Mouse (Mus musculus) neural tube, embryonic 15.5 days (tissue): Measurements from ENCODE around the gene Nup62. TPM values are rescaled to one million over a fixed set of nuclear protein-coding genes. Genes with fewer than 3 reads are reported as not detected.
A peak's percentile ranks its signal among the peaks of the same experiment; 100 is the strongest.

ENCODE experiments used
- ATAC-seq: fragments of 200-750 bp; cut with Nextera tagmentation; 2 replicates; pipeline ENCODE4 v1.8.0; 2017; ENCODE audit warnings: mild to moderate bottlenecking, moderate TSS enrichment, moderate library complexity; ENCODE audit not compliant: low FRiP score
- H3K27ac ChIP-seq: fragments of 300-500 bp; sonication (generic); replicated peaks from 2 replicates; pipeline ENCODE4 v1.5.1; 2015; ENCODE audit warnings: mild to moderate bottlenecking, inconsistent platforms
- H3K27me3 ChIP-seq: fragments of 300-500 bp; sonication (generic); replicated peaks from 2 replicates; pipeline ENCODE4 v1.6.1; 2015; ENCODE audit warnings: inconsistent platforms
- H3K36me3 ChIP-seq: fragments of 300-500 bp; sonication (generic); 2 replicates; pipeline ENCODE4 v1.6.1; 2015; ENCODE audit warnings: inconsistent platforms
- H3K4me1 ChIP-seq: fragments of 300-500 bp; sonication (generic); 2 replicates; pipeline ENCODE4 v1.6.1; 2015; ENCODE audit warnings: inconsistent platforms
- H3K4me2 ChIP-seq: fragments of 300-500 bp; sonication (generic); 2 replicates; pipeline ENCODE4 v1.6.1; 2015; ENCODE audit warnings: inconsistent platforms, mild to moderate bottlenecking, moderate library complexity
- H3K4me3 ChIP-seq: fragments of 300-500 bp; sonication (generic); replicated peaks from 2 replicates; pipeline ENCODE4 v1.5.1; 2015; ENCODE audit warnings: mild to moderate bottlenecking, inconsistent platforms
- H3K9ac ChIP-seq: fragments of 300-500 bp; sonication (generic); replicated peaks from 2 replicates; pipeline ENCODE4 v1.6.1; 2015; ENCODE audit warnings: mild to moderate bottlenecking, inconsistent platforms
- H3K9me3 ChIP-seq: fragments of 300-500 bp; sonication (generic); replicated peaks from 2 replicates; pipeline ENCODE4 v1.6.1; 2016; ENCODE audit warnings: inconsistent platforms
- WGBS: fragments of 180-500 bp; shearing (Covaris S2); methylation state at CpG from one replicate; pipeline ENCODE4 v1.1.7; 2015; ENCODE audit warnings: mixed read lengths; 5-methylcytosine and 5-hydroxymethylcytosine counted together
- polyA plus RNA-seq: library from polyadenylated mRNA; unstranded; fragments of >200 nt; fragmentation: Nextera tagmentation; extraction: Ambion mirVana; gene quantifications from 2 replicates; pipeline ENCODE4 v1.2.1, GENCODE M21; 2015

The Nup62 gene
- polyA plus RNA-seq, 1 experiment from 2014 or later, result 40.7 TPM

DNA sequence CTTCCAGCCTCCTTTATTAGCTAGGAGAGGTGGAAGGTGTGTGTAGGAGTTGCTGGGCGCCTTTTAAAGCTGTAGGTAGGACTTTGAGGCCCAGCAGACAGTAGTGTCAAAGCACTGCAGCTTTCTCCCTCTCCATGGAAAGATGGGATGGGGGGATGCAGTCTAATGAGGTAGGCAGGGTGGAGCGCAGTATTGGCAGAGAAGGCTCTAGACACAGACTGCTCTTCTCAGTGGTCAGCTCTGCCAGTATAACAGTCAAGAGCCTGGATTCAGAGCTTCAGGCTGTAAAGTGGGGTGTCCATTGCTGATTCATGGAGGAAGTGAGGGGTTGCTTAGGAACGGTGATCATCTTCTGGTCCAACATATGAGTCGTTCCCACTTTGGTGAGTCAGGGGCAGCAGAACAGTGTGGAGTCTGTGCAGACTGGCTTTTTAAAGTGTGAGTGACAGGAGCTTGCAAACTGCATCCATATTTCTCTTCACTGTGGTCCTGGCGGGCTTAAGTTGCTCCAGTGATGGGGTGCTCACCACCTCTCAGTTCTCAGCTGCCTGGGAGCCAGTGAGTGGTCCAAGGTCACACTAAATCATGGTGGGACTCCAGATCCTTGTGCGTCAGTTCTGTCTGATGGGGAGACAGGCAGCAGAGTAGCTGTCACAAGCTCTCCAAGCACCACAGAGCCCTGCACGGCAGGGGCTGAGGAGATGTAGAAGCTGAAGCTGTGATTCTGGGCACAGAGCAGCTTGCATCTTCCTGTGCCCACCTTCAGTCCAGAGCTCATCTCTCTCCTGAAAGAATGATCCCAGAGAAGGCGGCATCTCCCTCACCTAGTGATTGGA, 35.1 kb downstream of the Nup62 start:
- Histone ChIP-seq H3K27me3 (no peaks in the 10 kb centered on the region), H3K27ac (peak overlapping the region; percentile 100), H3K36me3 (peaks cover 19% of the 10 kb centered on the region), H3K9ac (peak overlapping the region; percentile 80), H3K4me1 (peaks cover 70% of the 10 kb centered on the region), H3K4me2 (peak overlapping the region; percentile 75), H3K4me3 (peak overlapping the region; percentile 82), H3K9me3 (no peaks in the 10 kb centered on the region)
- 84% methylated on average over 8 of the region's 8 CpGs for WGBS
- ATAC-seq, result no peak

DNA sequence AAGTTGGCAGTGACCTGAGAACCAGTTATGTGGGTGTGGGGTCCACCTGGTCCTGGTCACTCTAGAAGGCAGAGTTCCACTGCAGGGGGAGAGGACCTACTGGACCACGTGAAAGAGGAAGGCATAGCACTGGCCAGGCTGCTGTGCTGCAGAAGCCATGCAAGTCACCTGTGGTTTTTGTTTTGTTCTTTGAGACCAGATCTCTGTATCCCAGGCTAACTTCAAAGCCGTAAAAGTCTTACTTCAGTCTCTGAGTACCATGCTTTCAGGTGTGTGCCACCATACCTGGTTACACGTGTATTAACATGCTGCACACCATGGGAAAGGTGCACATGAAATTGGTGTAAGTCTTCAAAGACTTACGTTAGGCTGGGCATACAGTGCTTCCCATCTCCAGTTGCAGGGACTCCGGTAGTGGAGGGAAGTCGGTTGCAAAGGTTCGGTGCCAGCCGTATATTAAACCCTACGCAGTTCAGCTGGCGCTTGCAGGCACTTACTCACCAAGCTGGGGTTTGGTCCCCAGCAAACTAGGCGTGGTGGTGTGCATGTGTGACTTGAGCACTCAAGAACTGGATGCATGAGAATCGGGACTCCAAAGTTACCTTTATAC, 35.8 kb downstream of the Nup62 start:
- H3K27ac ChIP-seq, result no peak overlapping the region
- H3K9ac ChIP-seq, result no peak overlapping the region; the same call in 1 of the 2 replicates
- no peak for ATAC-seq
- H3K4me1 ChIP-seq, result peaks cover 73% of the 10 kb centered on the region
- H3K4me2 ChIP-seq, result 0 out of 2 replicates have a peak overlapping the region, but pooled peaks have one; percentile 75
- H3K4me3 ChIP-seq, result no peak overlapping the region
- H3K9me3 ChIP-seq, result no peaks in the 10 kb centered on the region
- H3K27me3 ChIP-seq, result no peaks in the 10 kb centered on the region
- WGBS, result 93% methylated on average over 12 of the region's 12 CpGs
- H3K36me3 ChIP-seq, result peaks cover 12% of the 10 kb centered on the region

DNA sequence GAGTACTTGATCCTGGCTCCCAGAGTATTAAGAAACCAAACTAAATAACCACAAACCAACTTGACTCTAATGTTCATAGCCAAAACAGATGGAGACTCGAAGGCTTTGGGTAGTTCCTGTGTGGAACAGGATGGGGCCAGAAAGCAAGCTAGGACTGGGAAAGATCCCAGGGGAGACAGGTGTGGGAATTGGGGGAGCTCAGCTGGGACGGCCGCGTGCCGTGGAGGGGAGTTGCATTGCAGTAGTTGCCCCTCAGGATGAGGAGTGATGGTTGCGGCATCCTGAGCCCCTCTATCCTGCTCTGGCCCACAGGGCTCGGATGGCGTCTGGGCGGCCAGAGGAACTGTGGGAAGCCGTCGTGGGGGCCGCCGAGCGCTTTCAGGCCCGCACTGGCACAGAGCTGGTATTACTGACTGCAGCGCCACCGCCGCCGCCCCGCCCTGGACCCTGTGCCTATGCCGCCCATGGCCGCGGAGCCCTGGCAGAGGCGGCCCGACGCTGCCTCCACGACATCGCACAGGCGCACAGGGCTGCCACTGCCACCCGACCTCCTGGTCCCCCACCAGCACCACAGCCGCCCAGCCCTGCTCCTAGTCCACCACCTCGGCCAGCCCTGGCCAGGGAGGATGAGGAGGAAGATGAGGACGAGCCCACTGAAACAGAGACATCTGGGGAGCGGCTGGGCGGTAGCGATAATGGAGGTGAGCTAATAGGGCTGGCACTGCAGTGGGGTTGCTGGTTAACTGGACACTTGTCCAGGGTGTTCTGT, 36.6 kb downstream of the Nup62 start:
- H3K27ac ChIP-seq, result no peak overlapping the region
- no peak overlapping the region; the same call in 1 of the 2 replicates for H3K4me3 ChIP-seq
- H3K36me3 ChIP-seq, result peaks cover 10% of the 10 kb centered on the region; the same call in 1 of the 2 replicates
- no peak overlapping the region for H3K9ac ChIP-seq
- no peaks in the 10 kb centered on the region for H3K9me3 ChIP-seq
- H3K4me1 ChIP-seq, result peaks cover 69% of the 10 kb centered on the region
- no peak overlapping the region for H3K4me2 ChIP-seq
- 93% methylated on average over 36 of the region's 36 CpGs for WGBS
- no peak for ATAC-seq
- H3K27me3 ChIP-seq, result no peaks in the 10 kb centered on the region

DNA sequence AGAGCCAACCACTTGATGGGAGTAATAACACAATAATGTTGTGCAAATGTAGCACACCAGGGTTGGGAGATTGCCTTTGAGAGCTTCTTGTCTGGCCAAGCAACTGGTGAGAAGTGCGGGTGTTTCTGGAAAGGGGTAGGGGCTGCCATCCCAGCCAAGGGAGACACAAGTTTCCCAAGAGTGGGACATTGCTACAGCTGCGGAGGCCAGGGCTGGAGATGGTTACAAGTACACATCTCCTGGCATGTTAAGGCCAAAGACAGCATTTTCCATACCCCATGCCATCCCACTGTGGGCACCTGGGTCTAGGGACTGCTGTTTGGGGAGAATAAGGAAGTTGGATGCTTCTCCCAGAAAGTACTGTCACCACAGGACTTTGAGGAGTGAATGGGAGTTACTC, 37.2 kb downstream of the Nup62 start:
- H3K4me2 ChIP-seq, result 0 out of 2 replicates have a peak overlapping the region, but pooled peaks have one; percentile 70
- no peaks in the 10 kb centered on the region for H3K9me3 ChIP-seq
- peaks cover 68% of the 10 kb centered on the region for H3K4me1 ChIP-seq
- no peak overlapping the region for H3K27ac ChIP-seq
- H3K4me3 ChIP-seq, result no peak overlapping the region
- peaks cover 10% of the 10 kb centered on the region; the same call in 1 of the 2 replicates for H3K36me3 ChIP-seq
- no peak overlapping the region for H3K9ac ChIP-seq
- 92% methylated on average over 2 of the region's 2 CpGs for WGBS
- no peaks in the 10 kb centered on the region for H3K27me3 ChIP-seq
- no peak for ATAC-seq

DNA sequence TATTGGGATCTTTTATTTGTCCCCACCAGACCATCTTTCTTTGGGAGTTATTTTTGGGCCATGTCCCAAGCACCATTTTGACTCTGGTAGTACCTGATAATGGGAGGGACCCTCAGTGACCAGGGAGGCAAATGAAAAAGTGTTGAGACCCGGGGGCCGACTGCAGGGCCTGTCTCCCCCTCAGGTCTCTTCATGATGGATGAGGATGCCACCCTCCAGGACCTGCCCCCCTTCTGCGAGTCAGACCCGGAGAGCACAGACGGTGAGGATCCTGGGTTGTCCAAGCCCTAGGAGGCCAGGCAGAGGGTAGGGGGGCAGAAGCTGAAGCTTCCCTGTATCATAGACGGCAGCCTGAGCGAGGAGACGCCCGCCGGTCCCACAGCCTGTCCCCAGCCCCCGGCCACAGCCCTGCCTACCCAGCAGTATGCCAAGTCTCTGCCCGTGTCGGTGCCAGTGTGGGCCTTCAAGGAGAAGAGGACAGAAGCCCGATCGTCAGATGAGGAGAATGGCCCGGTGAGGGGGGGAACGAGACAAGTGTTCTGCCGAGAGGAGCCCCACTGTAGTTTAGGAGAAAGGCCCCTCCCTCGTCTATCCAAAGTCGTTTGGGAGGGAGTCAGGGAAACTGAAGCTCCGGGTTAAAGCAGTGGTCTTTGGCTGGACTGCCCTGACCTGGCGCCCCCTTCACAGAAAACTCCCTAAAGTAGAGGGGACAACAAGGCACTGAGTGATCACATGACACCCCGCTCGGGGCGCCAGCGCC, 37.9 kb downstream of the Nup62 start:
- 31% methylated on average over 26 of the region's 26 CpGs for WGBS
- Histone ChIP-seq H3K4me1 (peaks cover 74% of the 10 kb centered on the region), H3K36me3 (peaks cover 10% of the 10 kb centered on the region; the same call in 1 of the 2 replicates), H3K4me3 (peak overlapping the region; percentile 45), H3K27ac (peak overlapping the region; percentile 91), H3K27me3 (no peaks in the 10 kb centered on the region), H3K9ac (peak overlapping the region; percentile 58), H3K4me2 (peak overlapping the region; percentile 70), H3K9me3 (no peaks in the 10 kb centered on the region)
- no peak for ATAC-seq

DNA sequence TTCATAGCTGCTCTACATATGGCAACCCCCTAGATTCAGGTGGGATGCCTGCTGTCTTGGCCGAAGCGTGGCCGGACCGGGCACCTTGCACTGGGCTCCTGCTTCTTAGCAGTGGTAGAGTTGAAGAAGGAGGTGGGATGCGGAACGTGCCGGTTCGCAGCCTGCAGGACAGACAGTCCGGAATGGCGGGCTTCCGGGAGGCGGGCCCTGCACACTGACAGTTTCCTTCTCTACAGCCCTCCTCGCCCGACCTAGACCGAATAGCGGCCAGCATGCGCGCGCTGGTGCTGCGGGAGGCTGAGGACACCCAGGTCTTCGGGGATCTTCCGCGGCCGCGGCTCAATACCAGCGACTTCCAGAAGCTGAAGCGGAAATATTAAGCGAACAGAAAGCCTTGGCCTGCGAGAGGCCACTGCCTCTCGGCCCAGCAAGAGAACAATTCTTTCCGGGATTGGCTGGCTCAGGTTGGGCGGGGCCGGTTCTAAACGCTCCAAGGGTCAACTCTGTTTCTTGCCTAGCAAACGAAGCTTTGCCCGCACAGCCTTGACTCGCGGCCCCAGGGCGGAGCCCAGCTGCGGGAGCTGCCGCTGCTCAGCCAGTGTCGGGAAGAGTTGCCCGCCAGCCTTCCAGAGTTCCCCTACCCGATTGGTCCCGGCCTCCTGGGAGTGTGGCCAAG, 38.6 kb downstream of the Nup62 start:
- Histone ChIP-seq H3K4me3 (peak overlapping the region; percentile 45), H3K4me1 (peaks cover 79% of the 10 kb centered on the region), H3K9me3 (no peaks in the 10 kb centered on the region), H3K27me3 (no peaks in the 10 kb centered on the region), H3K9ac (peak overlapping the region; percentile 58), H3K4me2 (peak overlapping the region; percentile 70), H3K27ac (peak overlapping the region; percentile 91), H3K36me3 (peaks cover 10% of the 10 kb centered on the region; the same call in 1 of the 2 replicates)
- no peak for ATAC-seq
- WGBS, result 2% methylated on average over 45 of the region's 45 CpGs

DNA sequence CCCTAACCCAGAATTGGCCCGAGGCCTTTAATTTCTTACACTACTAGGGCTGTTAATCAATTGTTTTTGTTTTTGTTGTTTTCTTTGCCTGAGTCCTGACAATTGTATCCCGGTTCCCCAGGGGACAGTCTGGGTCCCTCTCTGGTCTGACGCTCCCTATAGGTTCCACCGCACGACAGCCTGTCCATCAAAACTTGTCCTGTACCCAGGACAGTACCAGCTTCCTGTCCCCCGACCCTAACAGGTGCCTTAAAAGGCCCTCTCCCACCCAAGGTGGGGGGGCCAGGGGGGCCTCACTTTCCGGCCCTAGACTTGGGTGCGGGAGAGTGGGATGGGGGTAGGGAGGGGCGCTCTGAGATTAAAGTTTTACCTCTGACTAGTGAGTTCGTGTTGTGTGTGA, 39.1 kb downstream of the Nup62 start:
- no peak for ATAC-seq
- peak overlapping the region; percentile 58 for H3K9ac ChIP-seq
- H3K9me3 ChIP-seq, result no peaks in the 10 kb centered on the region
- peak overlapping the region; percentile 70 for H3K4me2 ChIP-seq
- peaks cover 10% of the 10 kb centered on the region; the same call in 1 of the 2 replicates for H3K36me3 ChIP-seq
- H3K27ac ChIP-seq, result peak overlapping the region; percentile 91
- H3K27me3 ChIP-seq, result no peaks in the 10 kb centered on the region
- H3K4me3 ChIP-seq, result peak overlapping the region; percentile 45
- whole genome bisulfite sequencing, result 32% methylated on average over 10 of the region's 10 CpGs
- H3K4me1 ChIP-seq, result peaks cover 84% of the 10 kb centered on the region

DNA sequence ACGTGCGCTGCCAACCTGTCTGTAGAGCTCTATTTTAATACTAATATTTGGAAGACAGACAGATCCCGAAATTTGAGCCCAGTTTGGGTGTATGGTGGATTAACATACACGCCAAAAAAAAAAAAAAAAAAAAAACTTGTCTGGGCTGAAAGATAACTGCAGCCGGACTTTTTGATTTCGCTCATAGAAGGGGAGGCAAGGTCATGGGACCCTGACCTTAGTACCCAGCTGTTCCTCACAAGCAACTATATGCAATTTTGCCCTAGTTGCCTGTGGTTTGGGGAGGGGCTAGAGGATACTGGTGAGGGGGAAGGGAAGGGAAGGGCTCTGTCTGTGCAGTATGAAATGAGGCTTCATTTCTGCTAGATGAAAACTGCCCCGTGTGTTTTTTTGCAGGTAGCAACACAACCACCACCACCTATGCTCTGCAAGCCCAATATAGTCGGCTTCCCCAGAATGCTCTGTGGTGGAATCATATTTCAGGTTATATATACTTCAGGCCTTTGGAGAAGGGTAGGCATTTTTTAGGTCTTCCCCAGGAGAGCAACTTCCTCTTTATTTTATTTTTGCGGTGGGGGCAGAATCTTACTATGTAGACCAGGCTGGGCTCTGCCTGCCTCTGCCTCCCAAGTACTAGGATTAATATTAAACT, 40.5 kb downstream of the Nup62 start:
- WGBS, result 68% methylated on average over 9 of the region's 9 CpGs
- Histone ChIP-seq H3K27ac (peak overlapping the region; percentile 95), H3K4me1 (peaks cover 85% of the 10 kb centered on the region), H3K27me3 (no peaks in the 10 kb centered on the region), H3K9me3 (no peaks in the 10 kb centered on the region), H3K9ac (0 out of 2 replicates have a peak overlapping the region, but pooled peaks have one; percentile 93), H3K36me3 (peaks cover 11% of the 10 kb centered on the region), H3K4me3 (peak overlapping the region; percentile 81), H3K4me2 (peak overlapping the region; percentile 91)
- ATAC-seq, result no peak

DNA sequence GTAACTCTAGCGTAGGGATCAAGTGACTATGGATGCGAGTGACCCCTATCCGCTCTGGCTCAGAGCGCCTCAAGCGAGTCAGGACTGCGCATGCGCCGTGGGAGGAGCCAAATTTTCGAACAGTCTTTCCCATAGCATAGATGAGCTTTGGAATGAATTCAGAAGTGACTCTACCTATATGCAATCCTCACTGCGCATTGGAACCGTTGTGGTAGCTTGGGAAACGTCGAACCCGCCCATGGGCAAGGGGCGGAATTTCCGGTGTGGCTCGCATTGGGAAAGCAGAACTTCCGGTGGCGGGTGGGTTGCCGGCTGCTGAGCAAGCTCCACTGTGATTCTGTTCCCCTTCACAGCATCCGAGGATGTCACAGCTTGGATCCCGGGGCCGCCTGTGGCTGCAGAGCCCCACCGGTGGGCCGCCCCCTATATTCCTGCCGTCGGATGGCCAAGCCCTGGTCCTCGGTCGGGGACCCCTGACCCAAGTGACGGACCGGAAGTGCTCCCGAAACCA, 41.2 kb downstream of the Nup62 start, which contains the start of gene Pnkp:
TSS of gene Pnkp (plus strand) at position 98 of the 511 bp plus-strand sequence.
- under 1% methylated on average over 32 of the region's 32 CpGs for WGBS
- Histone ChIP-seq H3K4me3 (peak within 1 kb of the TSS; percentile 81), H3K9ac (peak within 1 kb of the TSS; percentile 93), H3K36me3 (peaks cover 18% of the 10 kb centered on the region), H3K9me3 (no peaks in the 10 kb centered on the region), H3K27ac (peak within 1 kb of the TSS; percentile 95), H3K27me3 (no peaks in the 10 kb centered on the region), H3K4me2 (peak within 1 kb of the TSS; percentile 91), H3K4me1 (peaks cover 81% of the 10 kb centered on the region)
- peak; percentile 64 for ATAC-seq

DNA sequence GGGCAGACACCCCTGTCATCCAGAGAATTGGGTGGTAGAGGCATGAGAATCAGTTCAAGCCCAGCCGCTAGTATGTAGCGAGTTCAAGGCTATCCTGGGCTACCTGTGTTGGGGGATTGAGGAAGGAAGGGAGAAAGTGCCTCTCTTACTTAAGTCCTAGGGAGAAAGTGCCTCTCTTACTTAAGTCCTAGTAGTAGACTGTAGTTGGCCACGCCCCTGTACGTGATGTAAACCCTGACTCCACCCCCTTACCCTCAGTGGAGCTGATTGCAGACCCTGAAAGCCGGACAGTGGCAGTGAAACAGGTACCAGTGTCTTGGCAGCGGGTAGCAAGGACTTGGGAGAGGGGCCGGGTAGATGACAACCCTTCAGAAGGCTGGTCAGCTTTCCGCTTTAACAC, 42.0 kb downstream of the Nup62 start:
- H3K9ac ChIP-seq, result peak overlapping the region; percentile 93
- peaks cover 23% of the 10 kb centered on the region for H3K36me3 ChIP-seq
- H3K4me2 ChIP-seq, result peak overlapping the region; percentile 91
- no peaks in the 10 kb centered on the region for H3K27me3 ChIP-seq
- peak overlapping the region; percentile 95 for H3K27ac ChIP-seq
- ATAC-seq, result no peak
- H3K4me1 ChIP-seq, result peaks cover 73% of the 10 kb centered on the region
- H3K9me3 ChIP-seq, result no peaks in the 10 kb centered on the region
- 22% methylated on average over 8 of the region's 8 CpGs for WGBS
- H3K4me3 ChIP-seq, result peak overlapping the region; percentile 81
